Mouse (Mus musculus): ENCODE measurements at regions not wholly inside any gene's neighbourhood (a gene's known extent, or its start where the extent isn't known, plus 50 kb on each side); places are given as distances from the start of the nearest gene placed in this dataset.
"Not testable (repeated sequence)": the region's sequence is repeated elsewhere in the genome, so short reads cannot be mapped to it uniquely, and the experiment has no call there.

DNA sequence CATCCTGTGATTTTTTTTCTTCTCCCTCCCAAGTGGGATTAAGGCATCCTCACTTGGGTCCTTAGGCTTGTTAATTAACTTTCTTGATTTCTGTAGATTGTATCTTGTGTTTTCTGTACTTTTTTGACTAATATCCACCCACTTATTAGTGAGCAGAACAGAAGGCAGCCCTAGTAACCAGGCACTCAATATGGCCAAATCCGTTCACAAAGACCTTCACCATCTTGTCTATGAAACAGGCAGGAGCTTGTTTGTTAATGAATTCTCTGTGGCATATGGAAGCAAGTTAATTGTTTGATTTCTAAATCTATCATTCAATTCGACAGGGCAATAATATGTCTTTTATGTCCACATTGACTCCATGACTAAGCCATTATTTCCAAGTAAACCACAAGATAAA lies 798.2 kb upstream of the 4921530L21Rik start:
- DNase-seq (ENCODE audit: low spot score) = no peak

- not testable (repeated sequence) for DNase-seq (ENCODE audit: low spot score)
Measured at GRCm38 (mm10) chr14:95091691-95092395, 789.2 kb upstream of the 4921530L21Rik start.

DNA sequence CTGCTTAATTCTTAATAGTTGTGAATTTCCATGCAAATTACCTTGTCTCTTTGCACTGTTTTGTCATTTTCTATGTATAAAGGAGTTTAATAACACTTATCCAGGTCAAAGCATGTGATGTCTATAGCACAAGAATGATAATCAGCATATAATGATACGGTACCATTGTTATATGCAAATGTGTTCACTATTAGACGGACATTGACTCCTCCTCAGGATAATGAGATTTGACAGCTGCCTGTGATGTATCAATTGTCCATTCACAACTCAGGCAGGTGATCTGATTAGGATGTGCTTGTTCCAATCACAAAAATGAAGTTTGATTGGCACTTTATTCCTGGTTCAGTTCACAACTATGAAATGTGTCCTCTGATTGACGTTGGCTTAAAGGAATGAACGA lies 767.2 kb upstream of the 4921530L21Rik start:
- peak; percentile 66 for DNase-seq (ENCODE audit: low spot score)

Data from retina, embryonic 14.5 days (tissue).